Mouse (Mus musculus): ENCODE data around the gene Lama2. TPM values are rescaled to one million over a fixed set of nuclear protein-coding genes. Genes with fewer than 3 reads are reported as not detected.
"Not testable (repeated sequence)": the region's sequence is repeated elsewhere in the genome, so short reads cannot be mapped to it uniquely, and the experiment has no call there.

Lama2 gene
- polyA plus RNA-seq, 1 experiment from 2014 or later: 4.6 TPM

DNA sequence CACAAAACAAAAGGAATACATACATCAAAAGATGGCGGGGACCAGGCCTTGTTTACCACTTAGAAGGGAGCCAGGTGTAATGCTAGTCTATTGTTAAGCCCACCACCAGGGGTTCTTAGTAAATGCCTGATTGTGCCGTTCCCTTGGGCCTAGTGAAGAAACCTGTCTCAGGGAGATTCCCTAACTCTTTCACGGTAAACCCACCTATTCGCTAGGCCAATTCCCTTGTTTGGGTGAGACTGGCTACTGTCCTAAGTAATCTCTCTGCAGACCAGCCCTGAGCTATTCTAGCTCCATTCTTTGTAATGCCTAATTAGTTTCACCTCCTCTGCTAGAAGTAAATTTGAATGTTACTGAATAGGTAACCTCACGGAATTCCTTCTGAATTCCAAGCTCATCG, 683.5 kb downstream of the Lama2 start:
- H3K4me1 ChIP-seq (replicated peaks); H3K9me3 ChIP-seq; H3K27me3 ChIP-seq; H3K36me3 ChIP-seq; H3K9ac ChIP-seq (replicated peaks); H3K4me2 ChIP-seq (replicated peaks); ATAC-seq; H3K4me3 ChIP-seq (replicated peaks); H3K27ac ChIP-seq: not testable (repeated sequence)
- 90% methylated on average over 6 of the region's 6 CpGs for WGBS

Measured in midbrain, embryonic 13.5 days (tissue).